Mouse (Mus musculus): Measurements from ENCODE around the gene Ccng2.

The Ccng2 gene

DNA sequence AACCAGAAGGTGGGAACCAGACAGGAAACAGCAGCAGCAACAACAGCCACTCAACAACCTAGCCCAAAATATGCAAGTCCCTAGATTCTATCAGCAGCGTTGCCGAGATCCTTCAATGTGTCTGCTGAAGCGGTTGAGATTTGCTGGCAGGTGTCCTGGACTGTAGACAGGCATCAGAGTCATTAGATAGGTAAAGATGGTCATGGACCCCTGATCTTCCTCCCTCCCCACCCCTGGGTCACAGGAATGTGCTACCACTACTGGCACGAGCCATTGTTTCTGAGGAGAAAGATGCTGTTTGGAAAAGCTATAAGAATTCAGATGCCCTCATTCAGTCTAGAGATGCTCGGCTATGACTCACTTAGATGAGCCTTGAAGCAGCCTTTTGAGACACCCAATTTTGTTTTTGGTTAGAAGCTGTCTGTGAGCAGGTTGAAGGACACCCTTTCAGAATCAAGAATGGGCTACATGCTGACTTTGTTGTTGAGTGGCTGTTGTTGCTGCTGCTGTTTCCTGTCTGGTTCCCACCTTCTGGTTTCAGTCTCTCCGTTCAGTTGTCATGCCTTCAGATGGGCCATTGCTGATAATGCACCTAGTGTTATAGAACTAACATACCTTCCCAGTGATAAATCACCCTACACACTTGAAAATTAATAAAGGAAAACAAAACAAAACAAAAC lies 3.5 kb upstream of the Ccng2 start:
- DNase-seq (ENCODE audit: low read depth, low spot score): no peak

DNA sequence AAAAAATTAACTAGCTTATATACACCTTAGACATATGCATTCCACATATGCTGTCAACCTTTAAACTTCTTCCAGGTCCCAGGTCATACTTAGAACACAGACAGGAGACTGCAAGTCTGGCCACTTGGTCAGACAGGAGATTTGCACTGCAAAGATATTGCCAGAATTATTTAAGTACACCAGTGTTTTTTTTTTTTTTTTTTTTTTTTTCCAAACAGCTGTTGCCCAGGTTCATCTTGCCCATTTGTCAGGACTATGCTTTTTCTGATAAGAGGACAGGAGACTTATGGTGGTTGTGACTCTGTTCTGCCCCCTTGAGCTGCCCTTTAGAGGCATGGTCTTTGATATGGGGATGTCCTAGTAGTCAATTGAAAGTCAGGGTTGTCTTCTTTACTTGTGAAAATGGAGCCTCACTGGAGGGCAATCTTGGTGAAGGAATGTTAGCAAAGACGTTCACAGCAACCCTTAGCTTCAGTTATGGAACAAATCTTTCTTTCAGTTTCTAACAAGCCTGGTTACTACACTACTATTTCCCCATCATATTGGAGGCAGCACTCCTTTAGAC lies 2.8 kb upstream of the Ccng2 start:
- DNase-seq (ENCODE audit: low read depth, low spot score): no peak

DNA sequence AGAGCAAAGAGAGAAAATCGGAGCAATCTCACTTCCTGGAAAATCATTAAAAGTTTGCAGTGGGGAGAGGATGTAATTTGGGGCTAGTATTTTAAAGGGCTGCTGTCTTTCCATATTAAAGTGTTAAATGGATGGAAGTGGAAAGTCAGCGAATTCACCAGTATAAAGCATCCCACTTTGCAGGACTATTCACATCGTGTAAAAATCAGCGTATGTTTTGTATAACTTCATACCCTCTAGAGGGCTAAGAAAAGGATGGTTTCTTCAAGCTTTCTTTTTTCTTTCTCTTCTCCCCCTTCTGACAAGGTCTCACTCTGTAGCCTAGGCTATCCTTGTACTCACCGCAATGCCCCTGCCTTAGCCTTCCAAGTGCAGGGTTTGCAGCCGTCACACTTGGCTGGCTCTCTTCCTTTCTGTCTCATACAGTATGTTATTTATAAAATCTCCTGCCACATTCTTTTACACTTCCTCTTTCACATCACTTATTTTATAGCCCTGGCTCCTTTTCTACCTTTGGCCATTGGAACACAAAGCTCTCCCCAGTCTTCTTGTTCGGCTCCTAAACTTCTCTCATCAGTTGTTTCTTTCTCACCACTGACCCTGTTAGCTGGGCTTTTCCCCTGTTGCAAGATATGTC lies 1.8 kb upstream of the Ccng2 start:
- peak; percentile 41 for DNase-seq (ENCODE audit: low read depth, low spot score)

DNA sequence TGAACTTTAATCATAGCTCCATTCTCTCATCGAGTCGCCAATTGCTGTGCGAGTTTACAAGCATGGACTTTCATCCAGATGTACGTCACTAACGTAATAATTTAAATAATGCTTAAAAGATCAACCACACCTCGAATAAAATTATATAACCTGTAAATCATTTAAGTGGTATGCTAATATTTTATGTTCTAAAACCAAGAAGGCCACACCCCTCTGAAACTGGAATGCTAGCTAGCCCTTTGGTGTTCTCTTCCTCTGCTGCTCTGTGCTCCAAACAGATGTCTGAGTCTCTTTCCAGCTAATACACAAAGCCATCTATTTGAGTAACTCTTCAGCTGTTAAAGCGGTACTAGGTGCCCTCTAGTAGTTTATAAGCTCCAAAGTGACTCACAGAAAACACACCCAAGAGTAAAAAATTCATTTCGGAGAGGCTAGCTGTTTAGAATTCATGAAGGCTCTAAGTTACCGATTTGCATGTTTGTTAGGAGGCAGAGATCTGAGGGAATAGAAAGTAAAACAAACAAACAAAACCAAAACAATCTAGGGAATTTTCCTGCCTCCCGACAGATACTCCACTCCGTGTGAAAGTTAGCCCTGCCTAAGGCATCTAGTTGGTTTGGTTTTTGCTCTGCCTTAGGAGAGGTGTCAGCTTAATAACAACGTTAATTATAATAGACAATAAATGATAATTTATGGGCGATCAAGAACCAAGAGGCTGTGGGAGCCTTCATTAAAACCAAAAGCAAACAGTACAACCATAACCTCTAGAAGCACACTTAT lies 1.1 kb upstream of the Ccng2 start:
- DNase-seq (ENCODE audit: low read depth, low spot score): no peak

DNA sequence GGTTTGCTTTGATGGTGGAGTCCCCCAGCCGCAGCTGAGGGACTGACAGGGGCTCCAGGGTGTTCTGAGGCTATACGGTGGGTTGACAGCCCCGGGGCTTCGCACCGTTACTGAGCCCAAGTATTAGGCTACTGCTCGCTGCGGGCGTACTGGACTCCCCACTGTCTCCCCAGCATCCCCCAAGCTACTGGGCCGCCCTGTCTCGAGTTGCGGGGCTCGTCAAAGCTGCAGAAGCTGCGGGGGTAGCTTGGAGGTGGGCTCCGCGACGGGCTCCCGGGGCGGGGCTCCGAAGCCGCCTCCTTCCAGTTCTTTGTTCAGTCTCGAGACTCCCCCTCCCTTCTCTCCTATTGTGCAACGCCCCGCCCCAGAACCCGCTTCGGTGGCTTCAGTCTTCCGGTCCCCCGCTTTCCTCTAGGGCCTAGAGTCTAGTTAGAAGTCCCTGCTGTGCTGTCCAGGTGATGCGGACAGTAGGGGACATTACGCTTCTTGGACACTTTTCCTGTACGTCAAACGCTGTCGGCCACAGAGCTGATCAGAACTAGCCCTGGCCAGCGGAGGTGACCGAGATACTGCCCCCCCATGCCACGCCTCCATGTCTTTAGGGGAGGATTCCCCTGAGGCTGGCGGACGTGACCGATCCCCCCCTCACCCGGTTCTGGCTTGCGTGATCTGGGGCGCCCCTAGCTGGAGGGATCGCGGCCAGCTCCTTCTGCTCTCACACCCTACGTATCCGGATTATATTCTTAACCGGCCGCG lies 972 bp downstream of the Ccng2 start:
- DNase-seq (ENCODE audit: low read depth, low spot score): peak; percentile 88

DNA sequence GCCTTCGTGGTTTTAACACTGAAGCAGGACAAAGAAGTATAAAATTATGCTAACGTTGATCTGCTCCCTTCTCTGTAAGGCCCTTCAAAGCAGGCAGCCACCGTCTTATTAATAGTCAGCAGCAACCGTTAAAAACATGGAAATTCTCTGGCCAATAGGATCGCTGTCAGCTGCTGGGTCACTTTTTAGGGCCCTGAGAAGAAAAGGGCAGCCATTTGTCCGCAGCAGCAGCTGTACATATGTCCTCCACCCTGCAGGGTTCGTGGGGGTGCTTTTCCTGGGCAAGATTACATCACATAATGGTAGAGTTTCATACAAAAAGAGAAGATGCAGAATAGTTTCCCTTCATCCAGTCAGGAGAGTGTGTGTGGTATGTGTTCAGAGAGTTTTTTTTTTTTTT lies 3.0 kb downstream of the Ccng2 start:
- DNase-seq (ENCODE audit: low read depth, low spot score): no peak

DNA sequence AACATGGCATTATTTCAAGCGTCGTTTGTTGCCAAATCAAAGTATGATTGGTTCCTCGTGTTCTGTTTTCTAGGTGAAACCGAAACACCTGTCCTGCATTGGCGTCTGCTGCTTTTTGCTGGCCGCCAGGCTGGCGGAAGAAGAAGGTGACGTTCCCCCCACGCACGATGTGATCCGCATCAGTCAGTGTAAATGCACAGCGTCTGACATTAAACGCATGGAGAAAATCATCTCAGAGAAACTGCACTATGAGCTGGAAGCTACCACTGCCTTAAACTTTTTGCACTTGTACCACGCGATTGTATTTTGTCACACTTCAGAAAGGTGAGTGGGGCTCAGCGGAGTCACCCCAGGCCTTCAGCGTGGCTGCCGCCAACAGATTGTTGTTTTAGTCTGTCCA lies 3.7 kb downstream of the Ccng2 start:
- DNase-seq (ENCODE audit: low read depth, low spot score): no peak

DNA sequence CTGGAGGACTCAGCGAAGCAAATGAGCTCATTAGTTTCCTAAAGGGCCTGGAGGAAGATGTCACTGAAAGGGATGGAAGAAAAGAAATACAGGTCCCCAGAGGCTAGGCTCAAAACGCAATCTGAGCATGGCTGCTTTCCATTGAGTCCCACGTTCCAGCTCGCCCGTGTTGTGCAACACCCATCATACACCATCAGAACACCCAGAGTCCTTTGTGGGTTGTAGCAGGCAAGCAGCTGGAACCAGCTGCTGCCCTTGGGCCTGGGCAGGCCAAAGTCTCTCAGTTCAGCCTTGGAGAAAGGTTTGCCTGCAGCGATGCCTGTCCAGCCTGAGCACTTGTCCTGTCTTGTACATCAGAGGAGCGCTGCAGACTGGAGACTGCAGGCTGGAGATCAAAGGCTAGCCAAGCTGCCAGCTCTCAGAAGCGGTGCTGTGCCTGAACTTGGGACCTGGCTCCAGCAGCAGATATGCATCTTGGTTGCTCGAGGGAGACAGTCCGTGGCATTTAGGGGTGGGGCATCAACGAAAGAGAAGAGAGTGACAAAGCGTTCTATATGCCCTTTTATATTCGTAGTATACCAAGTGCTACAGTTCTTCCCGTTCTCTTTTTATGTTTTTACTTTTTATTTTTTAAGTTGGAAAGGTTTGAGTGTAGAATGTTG lies 15.5 kb downstream of the Ccng2 start:
- no peak for DNase-seq (ENCODE audit: low read depth, low spot score)

DNA sequence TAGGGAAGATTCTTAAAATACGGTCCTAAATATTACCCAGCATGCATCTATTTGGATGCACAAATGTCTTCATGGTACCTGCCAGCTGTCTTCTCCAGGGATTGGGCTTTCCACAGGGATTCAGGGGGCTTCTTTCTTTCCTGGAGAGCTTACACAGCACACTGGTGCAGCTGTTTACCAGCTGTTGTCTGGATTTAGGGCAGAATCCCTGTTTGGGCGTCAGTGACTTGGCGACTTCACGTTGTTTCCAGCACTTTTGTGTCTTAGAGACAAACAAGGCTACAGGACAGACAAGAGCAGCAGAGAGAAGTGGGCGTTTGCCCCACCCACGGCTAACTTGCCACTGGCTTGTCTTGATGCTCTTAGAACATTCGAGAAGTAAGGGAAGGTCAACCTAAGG lies 16.1 kb downstream of the Ccng2 start:
- DNase-seq (ENCODE audit: low read depth, low spot score): no peak

DNA sequence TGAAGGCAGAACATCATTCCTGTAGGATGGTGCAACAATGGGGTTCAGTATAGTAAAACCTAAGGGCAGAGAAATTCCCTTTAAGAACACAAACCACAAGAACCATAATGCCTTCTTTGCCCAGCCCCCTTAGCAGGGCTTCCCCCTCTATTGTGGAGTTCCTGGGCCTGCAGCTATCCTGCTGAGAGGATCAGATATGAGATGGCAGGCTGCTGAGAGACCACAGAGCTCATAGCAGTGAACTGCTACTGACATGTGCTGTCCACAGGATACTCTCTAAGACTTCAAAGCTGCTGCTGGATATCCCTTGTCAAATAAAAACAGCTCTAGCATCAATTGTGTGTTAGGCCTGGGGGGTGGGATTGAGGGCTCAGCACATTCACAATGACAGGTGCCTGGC lies 21.5 kb downstream of the Ccng2 start:
- no peak for DNase-seq (ENCODE audit: low read depth, low spot score)

DNA sequence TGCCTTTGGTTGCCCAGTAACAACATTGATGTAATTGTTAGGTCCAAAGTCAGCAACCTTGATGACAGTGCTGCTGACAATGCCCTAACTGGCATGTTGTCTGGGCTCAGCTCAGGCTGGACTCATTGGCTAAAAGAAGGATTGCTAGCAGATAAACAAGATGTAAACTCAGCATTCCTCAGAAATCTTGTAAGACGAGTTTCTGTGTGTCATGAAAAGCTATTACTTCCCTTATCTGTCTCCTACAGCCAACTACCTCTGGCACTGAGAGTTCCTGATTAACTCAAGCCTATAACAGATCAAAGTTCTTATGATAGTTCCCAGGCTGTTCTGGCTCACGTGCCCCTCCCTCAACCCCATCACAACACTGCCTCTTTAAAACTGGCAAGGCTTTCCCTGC lies 23.2 kb downstream of the Ccng2 start:
- DNase-seq (ENCODE audit: low read depth, low spot score): no peak

DNA sequence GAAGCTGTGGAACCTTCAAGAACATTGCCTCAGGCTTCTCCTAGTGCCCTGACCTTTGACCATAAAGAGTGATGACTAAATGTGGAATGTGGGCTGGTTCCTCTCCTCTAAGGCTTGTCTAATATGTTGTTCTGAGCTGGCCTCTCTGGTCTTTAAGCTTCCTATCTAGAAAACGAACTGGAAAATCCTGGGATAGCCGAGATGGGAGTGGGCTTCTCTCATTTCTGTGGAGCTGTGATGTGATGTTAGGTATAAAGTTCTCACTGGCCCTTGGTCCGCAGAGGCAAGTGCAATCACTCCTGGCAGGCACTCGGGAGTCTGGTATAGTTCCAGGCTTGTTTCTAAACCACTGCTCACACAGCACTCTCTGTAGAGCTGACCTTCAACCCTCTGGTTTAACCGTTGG lies 29.3 kb downstream of the Ccng2 start:
- DNase-seq (ENCODE audit: low read depth, low spot score): no peak

DNA sequence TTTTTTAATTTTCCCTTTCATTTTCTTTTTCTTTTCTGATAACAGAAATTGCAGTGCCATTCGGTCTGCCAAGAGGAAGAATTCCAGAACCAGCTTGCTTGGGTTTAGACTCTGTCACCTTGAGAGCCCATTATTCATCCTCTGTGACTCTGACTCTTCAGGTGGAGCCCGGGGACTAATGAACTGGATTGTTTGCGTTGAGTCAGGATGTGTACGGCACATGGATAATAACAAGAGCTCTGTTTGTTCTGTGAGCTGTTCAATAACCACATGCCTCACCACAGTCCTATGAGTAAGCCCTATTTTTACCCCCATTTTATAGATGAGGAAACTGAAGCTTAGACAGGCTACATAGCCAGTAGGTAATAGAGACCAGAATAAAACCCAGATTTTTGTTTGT lies 29.7 kb downstream of the Ccng2 start:
- DNase-seq (ENCODE audit: low read depth, low spot score): no peak

DNA sequence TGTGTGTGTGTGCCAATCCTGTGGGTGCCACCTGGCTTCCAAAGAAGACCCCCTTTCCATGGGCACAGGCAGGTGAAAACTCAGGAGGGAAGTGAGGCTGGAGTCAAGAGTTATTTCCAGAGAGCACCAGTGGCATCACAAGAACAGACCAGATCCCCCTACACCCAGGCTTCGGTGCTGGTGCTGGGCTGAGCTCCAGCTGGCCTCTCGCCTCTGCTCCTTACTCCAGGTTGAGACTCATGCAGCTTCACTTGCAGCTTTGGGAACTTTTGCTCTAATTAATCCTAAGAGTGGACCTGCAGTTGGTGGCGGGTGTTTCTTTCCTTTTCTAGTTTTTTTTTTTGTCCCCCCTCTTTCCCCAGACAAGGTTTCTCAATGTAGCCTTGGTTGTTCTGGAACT lies 30.3 kb downstream of the Ccng2 start:
- no peak for DNase-seq (ENCODE audit: low read depth, low spot score)

DNA sequence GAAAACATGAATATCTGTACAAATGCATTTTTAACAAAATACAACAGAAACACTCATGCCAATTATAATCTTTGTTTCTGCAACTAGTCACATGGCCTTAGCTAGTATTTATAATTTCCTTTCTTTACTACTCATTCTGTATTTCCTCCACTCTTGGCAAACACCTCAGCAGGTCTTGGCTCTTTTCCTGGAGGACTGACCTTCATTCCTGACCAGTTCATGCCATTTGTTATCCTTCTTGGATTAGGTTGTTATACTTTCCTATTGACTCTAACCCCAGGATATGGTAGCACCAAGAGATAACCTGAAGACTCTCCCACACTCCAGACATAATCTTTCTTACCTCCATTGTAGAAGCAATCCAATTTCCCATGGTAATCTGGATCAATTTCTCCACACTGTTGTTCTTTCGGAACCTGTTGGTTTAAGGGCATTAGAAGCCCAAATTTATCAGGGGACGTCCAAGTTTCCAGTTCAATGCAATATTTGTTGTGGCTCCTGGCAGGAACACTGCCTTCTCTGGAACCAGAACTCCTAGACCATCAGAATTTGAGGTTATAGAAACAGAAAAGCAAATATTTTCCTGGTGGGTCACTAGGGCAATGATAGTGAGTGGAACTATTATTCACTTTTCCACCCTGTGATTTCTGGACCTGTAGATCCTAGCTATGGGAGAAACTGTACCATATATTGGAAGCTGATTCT lies 38.2 kb downstream of the Ccng2 start:
- DNase-seq (ENCODE audit: low read depth, low spot score): no peak

DNA sequence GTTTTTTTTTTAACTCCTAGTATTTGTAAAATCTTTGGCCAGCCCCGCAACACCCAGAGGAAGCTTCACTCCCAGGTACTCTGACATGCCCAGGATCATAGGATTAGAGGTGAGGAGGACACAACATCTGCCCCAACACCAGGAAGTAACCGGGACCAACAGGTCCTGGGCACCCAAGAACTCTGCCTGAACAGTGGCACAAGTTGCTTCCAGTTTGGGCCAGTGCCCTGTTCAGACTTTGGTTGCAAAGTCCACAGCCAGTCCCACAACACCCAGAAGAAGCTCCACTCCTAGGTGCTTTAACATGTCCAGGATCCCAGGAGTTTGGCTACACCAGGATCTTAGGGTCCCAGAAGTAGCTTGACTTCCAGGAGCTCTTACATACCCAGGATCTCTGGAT lies 41.9 kb downstream of the Ccng2 start:
- no peak for DNase-seq (ENCODE audit: low read depth, low spot score)

DNA sequence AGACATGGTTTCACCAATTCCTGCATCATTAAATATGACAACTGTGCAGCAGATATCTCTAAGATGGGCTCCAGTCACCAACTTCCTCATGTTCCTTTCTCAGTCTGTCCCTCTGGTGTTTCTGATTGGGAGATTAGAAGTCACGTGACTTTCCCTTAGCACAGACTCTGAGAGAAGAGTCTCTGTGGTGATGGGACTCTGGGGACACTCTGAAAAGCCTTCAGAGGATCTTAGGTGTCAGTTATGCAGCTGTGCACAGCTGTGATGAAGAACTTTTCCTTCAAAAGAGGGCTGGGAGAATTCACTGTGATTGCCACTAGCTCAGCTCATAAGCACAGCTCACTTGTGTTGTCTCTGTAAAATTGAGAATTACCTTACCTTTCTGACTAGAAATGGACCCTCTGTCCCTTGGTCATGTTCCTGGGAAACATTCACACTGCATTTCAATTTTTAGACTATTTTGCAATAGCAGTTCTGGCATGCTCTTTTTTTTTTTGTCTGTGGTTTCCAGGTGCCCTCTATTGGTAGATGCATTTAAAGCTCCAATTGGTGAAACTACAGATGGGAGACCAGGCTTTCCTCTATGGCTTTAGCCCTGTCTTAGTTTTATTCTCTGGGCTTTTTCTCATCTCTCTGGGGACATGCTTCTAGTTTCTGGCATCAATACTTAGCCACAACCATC lies 56.4 kb downstream of the Ccng2 start:
- DNase-seq (ENCODE audit: low read depth, low spot score): peak; percentile 46
